Mouse (Mus musculus) myocyte (in vitro differentiated cells): ENCODE measurements around the gene Perm1.

Source experiments
- CEBPB ChIP-seq: IDR thresholded peaks from 2 replicates; pipeline ENCODE4 v1.6.1; 2011; ENCODE audit warnings: mild to moderate bottlenecking, moderate library complexity; ENCODE audit not compliant: poor library complexity, insufficient read depth, severe bottlenecking
- E2F4 ChIP-seq: IDR thresholded peaks from one replicate; pipeline ENCODE4 v1.6.1; 2011; ENCODE audit warnings: mild to moderate bottlenecking, control low read depth, moderate library complexity; ENCODE audit not compliant: insufficient read depth
- MAX ChIP-seq: IDR thresholded peaks from one replicate; pipeline ENCODE4 v1.6.1; 2011; ENCODE audit warnings: low read depth, mild to moderate bottlenecking, control low read depth
- MYOD1 ChIP-seq, 3 experiments: IDR thresholded peaks; one replicate each; pipeline ENCODE4 v1.6.1; 2011; ENCODE audit warnings: control low read depth in 2 of 3, low read depth in 2 of 3, mild to moderate bottlenecking in 2 of 3, moderate library complexity in 1 of 3; ENCODE audit not compliant: insufficient read length in 2 of 3, control insufficient read depth in 1 of 3
- MYOG ChIP-seq, 3 experiments: IDR thresholded peaks; one replicate each; pipeline ENCODE4 v1.6.1; 2011; ENCODE audit warnings: control low read depth in 2 of 3, low read depth in 2 of 3, mild to moderate bottlenecking in 2 of 3; ENCODE audit not compliant: insufficient read length in 2 of 3, control insufficient read depth in 1 of 3, insufficient read depth in 1 of 3
- POLR2A ChIP-seq: IDR thresholded peaks from one replicate; pipeline ENCODE4 v1.6.1; 2011; ENCODE audit warnings: low read depth, mild to moderate bottlenecking, control low read depth, moderate library complexity; ENCODE audit not compliant: insufficient read length
- POLR2AphosphoS2 ChIP-seq: IDR thresholded peaks from one replicate; pipeline ENCODE4 v1.6.1; 2011; ENCODE audit warnings: low read depth, control low read depth; ENCODE audit not compliant: insufficient read length
- REST ChIP-seq: IDR thresholded peaks from one replicate; pipeline ENCODE4 v1.6.1; 2011; ENCODE audit warnings: mild to moderate bottlenecking, control low read depth, moderate library complexity; ENCODE audit not compliant: insufficient read depth, insufficient read length
- TCF12 ChIP-seq: IDR thresholded peaks from one replicate; pipeline ENCODE4 v1.6.1; 2011; ENCODE audit warnings: mild to moderate bottlenecking, control low read depth; ENCODE audit not compliant: poor library complexity, insufficient read depth, severe bottlenecking
- TCF3 ChIP-seq: IDR thresholded peaks from one replicate; pipeline ENCODE4 v1.6.1; 2011; ENCODE audit warnings: low read depth, control low read depth; ENCODE audit not compliant: insufficient read length
- USF1 ChIP-seq: IDR thresholded peaks from one replicate; pipeline ENCODE4 v1.6.1; 2011; ENCODE audit warnings: low read depth, mild to moderate bottlenecking, control low read depth, moderate library complexity

DNA sequence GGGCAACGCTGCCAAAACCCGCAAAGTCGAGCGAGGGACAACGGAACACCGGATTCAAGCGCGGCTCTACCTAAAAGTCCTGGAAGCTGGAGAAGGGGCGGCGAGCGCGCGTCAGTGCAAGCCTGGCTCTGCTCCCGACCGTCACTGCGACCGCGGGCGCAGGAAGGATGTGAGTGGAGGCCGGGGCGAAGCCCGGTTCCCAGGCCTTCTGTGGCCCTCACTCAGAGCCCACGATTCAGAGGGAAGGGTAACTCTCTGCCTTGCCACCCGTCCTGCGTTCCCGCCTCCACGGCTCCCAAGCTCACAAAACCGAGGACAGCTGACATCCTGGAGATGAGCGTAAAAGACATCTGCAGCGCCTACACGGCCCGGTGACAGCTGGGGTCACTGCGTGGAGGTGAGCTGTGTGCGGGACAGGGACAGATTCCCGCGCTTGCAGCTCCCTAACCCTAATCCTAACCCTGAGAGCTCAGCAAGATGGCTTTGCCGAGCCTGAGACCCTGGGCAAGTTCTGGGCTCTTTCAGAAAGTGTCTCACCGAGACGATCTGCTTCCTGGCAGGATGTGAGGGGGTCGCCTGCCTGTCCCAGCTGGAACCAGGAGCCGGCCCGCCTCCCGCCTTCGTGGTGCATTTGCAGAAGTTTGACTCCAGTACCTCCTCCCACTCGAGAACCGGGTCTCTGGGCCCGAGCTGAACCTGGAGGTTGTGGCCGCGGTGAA lies 12.1 kb upstream of the Perm1 start:
- TF ChIP-seq REST (no peak), USF1 (no peak), POLR2AphosphoS2 (no peak), MYOD1 (IDR thresholded peaks at IDR 0.05; ENCODE audit: control insufficient read depth in 1 of 3, insufficient read length in 2 of 3, low read depth in 2 of 3) (peak in 2 of 3 experiments; percentile 36 to 55), E2F4 (no peak), POLR2A (no peak), MAX (no peak), TCF12 (no peak), CEBPB (no peak), TCF3 (no peak), MYOG (IDR thresholded peaks at IDR 0.05; ENCODE audit: control insufficient read depth in 1 of 3, insufficient read depth in 1 of 3, insufficient read length in 2 of 3, low read depth in 2 of 3) (peak in 1 of 3 experiments; percentile 55)
